Mouse (Mus musculus) thymus, adult 2 months (tissue): ENCODE results near the gene Tex13c1. TPM values are rescaled to one million over a fixed set of nuclear protein-coding genes. Genes with fewer than 3 reads are reported as not detected.

Experiments
- DNase-seq: peaks from one replicate; pipeline ENCODE4 v3.0.0; 2021
- H3K27ac ChIP-seq: fragments of 200-500 bp; 2 replicates; pipeline ENCODE4 v1.5.1; 2012; ENCODE audit warnings: low read length, control low read depth; ENCODE audit not compliant: control insufficient read depth, insufficient read depth
- H3K27me3 ChIP-seq: fragments of 200-500 bp; 2 replicates; pipeline ENCODE4 v1.6.1; 2012; ENCODE audit warnings: mild to moderate bottlenecking, low read length, moderate library complexity, mixed read lengths; ENCODE audit not compliant: control insufficient read depth, insufficient read depth
- H3K36me3 ChIP-seq: fragments of 200-500 bp; 2 replicates; pipeline ENCODE4 v1.6.1; 2012; ENCODE audit warnings: mild to moderate bottlenecking, low read length, moderate library complexity; ENCODE audit not compliant: control insufficient read depth, insufficient read depth
- H3K4me1 ChIP-seq: fragments of 200-500 bp; replicated peaks from 2 replicates; pipeline ENCODE4 v1.6.1; 2012; ENCODE audit warnings: low read length; ENCODE audit not compliant: control insufficient read depth, insufficient read depth
- H3K4me3 ChIP-seq: fragments of 200-500 bp; 2 replicates; pipeline ENCODE4 v1.5.1; 2012; ENCODE audit warnings: mild to moderate bottlenecking, low read length, control low read depth, moderate library complexity; ENCODE audit not compliant: control insufficient read depth, insufficient read depth
- CTCF ChIP-seq: fragments of 200-500 bp; IDR thresholded peaks from 2 replicates; pipeline ENCODE4 v1.5.1; 2012; ENCODE audit warnings: mild to moderate bottlenecking, control low read depth, low read length, moderate library complexity, borderline replicate concordance; ENCODE audit not compliant: control insufficient read depth, poor library complexity, insufficient read depth; ENCODE audit errors: extremely low read depth
- POLR2A ChIP-seq: fragments of 200-500 bp; IDR thresholded peaks from 2 replicates; pipeline ENCODE4 v1.6.1; 2012; ENCODE audit warnings: mild to moderate bottlenecking, low read length, control low read depth, moderate library complexity; ENCODE audit not compliant: control insufficient read depth, poor library complexity, insufficient read depth; ENCODE audit errors: extremely low read depth
- WGBS: fragments of 180-500 bp; shearing (Covaris S2); methylation state at CpG from one replicate; pipeline ENCODE4 v1.1.7; 2018; 5-methylcytosine and 5-hydroxymethylcytosine counted together
- polyA plus RNA-seq: library from polyadenylated mRNA; depleted of rRNA; stranded (reverse); fragments of >200 nt; gene quantifications from 2 replicates; pipeline ENCODE4 v1.2.3, GENCODE M21; 2012; rRNA removed

Gene Tex13c1
- not detected in 2 replicates for polyA plus RNA-seq

DNA sequence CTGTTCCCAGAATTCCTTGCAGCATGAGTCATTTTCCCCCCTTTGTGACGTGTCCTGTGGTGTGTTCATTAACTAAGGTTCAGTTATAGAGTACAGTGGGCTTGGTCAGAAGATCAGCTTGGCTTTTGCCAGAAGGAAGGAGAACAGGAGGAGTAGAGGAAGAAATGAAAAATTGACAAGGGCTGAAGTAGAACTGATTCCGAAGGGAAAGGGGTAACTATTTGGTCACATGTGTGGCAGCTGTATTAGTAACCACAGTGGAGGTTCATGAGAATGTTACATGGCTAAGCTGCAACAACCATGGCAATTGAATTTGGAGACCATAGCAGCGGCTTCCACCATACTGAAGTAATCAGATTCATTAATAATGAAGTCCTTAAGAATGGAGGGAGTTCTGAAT is at the start of gene Tex13c1:
TSS of gene Tex13c1 (plus strand) at position 301 of the 400 bp plus-strand sequence.
- DNase-seq = no peak
- Histone ChIP-seq H3K4me1 (no peaks in the 10 kb centered on the region), H3K27me3 (no peaks in the 10 kb centered on the region), H3K4me3 (no peak within 1 kb of the TSS), H3K27ac (no peak within 1 kb of the TSS), H3K36me3 (no peaks in the 10 kb centered on the region)
- TF ChIP-seq CTCF (no peak), POLR2A (no peak)
- WGBS = 83% methylated on average over 3 of the region's 3 CpGs

Other genes with a start within 250 kb of the Tex13c1 start
- 0.42 and 0.50 TPM in 2 replicates for gene Tenm1, start 162.0 kb upstream of the Tex13c1 start, polyA plus RNA-seq